Mouse (Mus musculus) heart, postnatal 0 days (tissue): ENCODE measurements around the gene Naxe.

Source experiments
- CTCF ChIP-seq: IDR thresholded peaks from 2 replicates; pipeline ENCODE4 v1.5.1; 2016; ENCODE audit warnings: antibody characterized with exemption, control low read depth, low read depth
- EP300 ChIP-seq: IDR thresholded peaks from 2 replicates; pipeline ENCODE4 v1.6.1; 2016; ENCODE audit warnings: antibody characterized with exemption, low read depth

DNA sequence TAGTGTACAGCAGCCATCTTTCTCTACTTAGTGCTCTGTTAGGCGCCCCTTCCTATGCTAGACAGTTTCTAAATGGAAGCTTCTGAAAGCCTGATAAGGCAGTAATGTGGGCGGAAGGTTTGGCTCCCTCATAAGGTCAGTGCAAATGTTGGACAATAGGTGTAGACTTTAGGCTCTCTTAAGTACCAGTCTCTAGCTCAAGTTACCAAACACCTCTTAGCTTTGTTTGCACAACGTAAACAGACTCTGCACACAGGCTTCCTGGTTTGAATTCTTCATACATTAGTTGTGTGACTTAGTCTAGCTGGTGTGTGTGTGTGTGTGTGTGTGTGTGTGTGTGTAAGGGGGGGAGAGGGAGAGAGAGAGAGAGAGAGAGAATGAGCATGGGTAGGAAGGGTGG, 8.8 kb downstream of the Naxe start:
- TF ChIP-seq CTCF (no peak), EP300 (no peak)
